Comparison of ENCODE assay signal across 34 mouse cellular contexts in the genomic region with DNA sequence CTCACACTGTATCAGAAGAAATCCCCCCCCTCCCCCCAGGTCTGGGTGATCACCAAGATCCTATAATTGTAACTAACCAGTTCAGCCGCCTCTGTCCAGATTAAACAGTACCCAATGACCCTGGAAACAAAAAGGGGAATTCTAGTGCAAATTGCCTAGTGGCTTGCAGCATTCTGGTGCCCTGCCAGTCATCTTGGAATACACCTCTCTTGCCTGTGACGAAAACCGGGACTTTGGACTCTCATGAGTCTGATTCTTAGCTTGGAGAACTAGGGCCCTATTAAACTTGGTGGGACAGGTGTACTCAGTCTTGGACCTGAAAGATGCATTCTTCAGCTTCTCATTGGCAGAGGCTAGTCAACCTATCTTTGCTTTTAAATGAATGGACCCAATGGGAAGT. TPM values are rescaled to one million over a fixed set of nuclear protein-coding genes. Genes with fewer than 3 reads are reported as not detected.
DNase-seq lines count a peak whose midpoint lies in the region; ATAC-seq and TF ChIP-seq lines count a peak whose summit lies in the region.
"Had no signal": no experiment of that assay in that cellular context is flagged by ENCODE, and none has a peak within 500 bp of the region (broad histone marks: within the 10 kb centered on the region; RNA-seq: fewer than 3 reads in every experiment).

No protein-coding gene starts in this region.

- H3K4me1 ChIP-seq in intestine, embryonic 15.5 days (replicated peaks): no peaks in the 10 kb centered on the region
- no peaks in the 10 kb centered on the region for H3K4me1 ChIP-seq in intestine, postnatal 0 days (replicated peaks; ENCODE audit: control insufficient read depth, insufficient read depth, low read length)
- H3K4me1 ChIP-seq in kidney, postnatal 0 days (replicated peaks; ENCODE audit: insufficient read depth, low read length): no peaks in the 10 kb centered on the region
- H3K4me1 ChIP-seq: heart, embryonic 15.5 days; hindbrain, embryonic 12.5 days; liver, embryonic 12.5 days; megakaryocyte, embryonic 14.5 days; neural tube, embryonic 13.5 days had no signal

- TF ChIP-seq CTCF in intestine, postnatal 0 days (IDR thresholded peaks at IDR 0.05; ENCODE audit: low read depth): no peak
- no peak for TF ChIP-seq CTCF in layer of hippocampus, adult 2 months (conservative IDR thresholded peaks at IDR 0.05)
- no peak for TF ChIP-seq CTCF in kidney, postnatal 0 days (IDR thresholded peaks at IDR 0.05; ENCODE audit: low read depth)

- H3K4me2 ChIP-seq in intestine, embryonic 15.5 days (replicated peaks): no peak overlapping the region
- H3K4me2 ChIP-seq in intestine, postnatal 0 days (replicated peaks; ENCODE audit: low read depth): no peak overlapping the region
- H3K4me2 ChIP-seq in kidney, postnatal 0 days (ENCODE audit: low read length): no peak overlapping the region
- H3K4me2 ChIP-seq: heart, embryonic 15.5 days; hindbrain, embryonic 12.5 days; liver, embryonic 12.5 days; midbrain, embryonic 12.5 days; neural tube, embryonic 13.5 days had no signal

- H3K27me3 ChIP-seq in intestine, embryonic 15.5 days (replicated peaks): no peaks in the 10 kb centered on the region
- H3K27me3 ChIP-seq in intestine, postnatal 0 days (replicated peaks; ENCODE audit: control insufficient read depth, insufficient read depth, low read length): no peaks in the 10 kb centered on the region
- no peaks in the 10 kb centered on the region for H3K27me3 ChIP-seq in kidney, postnatal 0 days (ENCODE audit: insufficient read depth, low read length)
- H3K27me3 ChIP-seq: heart, embryonic 15.5 days; hindbrain, embryonic 12.5 days; liver, embryonic 12.5 days; midbrain, embryonic 12.5 days; neural tube, embryonic 13.5 days had no signal

- DNase-seq in layer of hippocampus, adult 2 months (ENCODE audit: low spot score in 2 of 2): peak in 1 of 2 experiments; percentile 10
- DNase-seq in layer of hippocampus, adult 11-12 months (ENCODE audit: low spot score): no peak
- DNase-seq in kidney, postnatal 0 days (ENCODE audit: low spot score): no peak
- peak; percentile 82 to 84 for DNase-seq in kidney, postnatal 36 days
- DNase-seq in gastrocnemius, adult 8-10 months (ENCODE audit: low spot score in 2 of 2): no peak
- DNase-seq: cerebellum, adult 2 months; cerebellum, postnatal 14 days; gastrocnemius, postnatal 10 days; lung, adult 18-20 months; lung, postnatal 4 days; thymus, adult 2 months; thymus, postnatal 36 days had no signal

- no peaks in the 10 kb centered on the region for H3K9me3 ChIP-seq in intestine, embryonic 15.5 days
- H3K9me3 ChIP-seq in intestine, postnatal 0 days (ENCODE audit: control insufficient read depth): no peaks in the 10 kb centered on the region
- H3K9me3 ChIP-seq in kidney, postnatal 0 days (replicated peaks; ENCODE audit: low read length): no peaks in the 10 kb centered on the region
- H3K9me3 ChIP-seq: heart, embryonic 15.5 days; hindbrain, embryonic 12.5 days; liver, embryonic 12.5 days; megakaryocyte, embryonic 14.5 days; midbrain, embryonic 12.5 days; neural tube, embryonic 13.5 days had no signal

- 0 out of 2 replicates have a peak, but pooled peaks have one; percentile 28 for ATAC-seq in intestine, embryonic 15.5 days
- no peak for ATAC-seq in intestine, postnatal 0 days
- 0 out of 2 replicates have a peak, but pooled peaks have one; percentile 25 for ATAC-seq in kidney, postnatal 0 days (replicated peaks; ENCODE audit: low FRiP score, low read depth)
- ATAC-seq: activated CD4-positive, CD25-positive, alpha-beta regulatory T cell, adult 4 months; CD4-positive, CD25-positive, alpha-beta regulatory T cell, adult 4 months; forebrain, embryonic 16.5 days; hindbrain, postnatal 0 days; intestine, embryonic 16.5 days; liver, embryonic 12.5 days; lung, postnatal 0 days had no signal

- WGBS in intestine, embryonic 15.5 days: 76% methylated on average over 3 of the region's 3 CpGs
- WGBS in intestine, postnatal 0 days: 45% methylated on average over 3 of the region's 3 CpGs
- WGBS in kidney, postnatal 0 days: 76% methylated on average over 3 of the region's 3 CpGs

- no peak overlapping the region for H3K9ac ChIP-seq in intestine, embryonic 15.5 days
- no peak overlapping the region for H3K9ac ChIP-seq in intestine, postnatal 0 days (ENCODE audit: low read depth, low read length)
- no peak overlapping the region for H3K9ac ChIP-seq in kidney, postnatal 0 days (ENCODE audit: low read depth, low read length)
- H3K9ac ChIP-seq: heart, embryonic 15.5 days; hindbrain, embryonic 12.5 days; liver, embryonic 12.5 days; midbrain, embryonic 12.5 days; neural tube, embryonic 13.5 days had no signal

- no peaks in the 10 kb centered on the region for H3K36me3 ChIP-seq in intestine, embryonic 15.5 days
- H3K36me3 ChIP-seq in intestine, postnatal 0 days (ENCODE audit: control insufficient read depth, insufficient read depth): no peaks in the 10 kb centered on the region
- H3K36me3 ChIP-seq in kidney, postnatal 0 days (ENCODE audit: insufficient read depth, low read length): no peaks in the 10 kb centered on the region
- H3K36me3 ChIP-seq: heart, embryonic 15.5 days; hindbrain, embryonic 12.5 days; liver, embryonic 12.5 days; midbrain, embryonic 12.5 days; neural tube, embryonic 13.5 days had no signal

- no peak overlapping the region for H3K4me3 ChIP-seq in intestine, embryonic 15.5 days (replicated peaks)
- no peak overlapping the region for H3K4me3 ChIP-seq in intestine, postnatal 0 days (ENCODE audit: low read depth, low read length)
- H3K4me3 ChIP-seq in layer of hippocampus, adult 2 months: no peak overlapping the region
- H3K4me3 ChIP-seq in kidney, postnatal 0 days (replicated peaks; ENCODE audit: low read depth, low read length): no peak overlapping the region
- H3K4me3 ChIP-seq: erythroblast, embryonic 14.5 days; heart, embryonic 15.5 days; hindbrain, embryonic 12.5 days; liver, embryonic 12.5 days; megakaryocyte, embryonic 14.5 days; midbrain, embryonic 12.5 days; myocyte; neural tube, embryonic 13.5 days had no signal

- H3K27ac ChIP-seq in intestine, embryonic 15.5 days: no peak overlapping the region
- no peak overlapping the region for H3K27ac ChIP-seq in intestine, postnatal 0 days (ENCODE audit: low read depth, low read length)
- peak overlapping the region; percentile 89 for H3K27ac ChIP-seq in layer of hippocampus, adult 2 months
- H3K27ac ChIP-seq in kidney, postnatal 0 days: no peak overlapping the region
- H3K27ac ChIP-seq: heart, embryonic 15.5 days; hindbrain, embryonic 12.5 days; hindbrain, postnatal 0 days; liver, embryonic 12.5 days; midbrain, embryonic 12.5 days; neural tube, embryonic 13.5 days had no signal

RNA-seq across cellular contexts. Expression of gene Nat8f2, which starts 15.5 kb away (rescaled TPM):
- polyA plus RNA-seq in intestine, embryonic 15.5 days (2015; fragmentation: Nextera tagmentation; extraction: Ambion mirVana): 0.08 TPM in 1 of 2 replicates, not detected in the other
- 0.16 and 0.38 TPM in 2 replicates for polyA plus RNA-seq in intestine, postnatal 0 days (2015; fragmentation: Nextera tagmentation; extraction: Ambion mirVana)
- 1 to 10 TPM; 2.6 to 3.0 TPM for total RNA-seq in layer of hippocampus, adult 2 months (2021)
- polyA plus RNA-seq in kidney, postnatal 0 days (2015; fragmentation: Nextera tagmentation; extraction: Ambion mirVana): 2.2 and 2.6 TPM in 2 replicates
- total RNA-seq in gastrocnemius, adult 8-10 months (2022): under 1 TPM in 1 of 4 experiments, not detected in 3; 0.13 TPM
- total RNA-seq: heart, postnatal 25 days; hindbrain, postnatal 0 days; midbrain, postnatal 0 days had no signal
- polyA plus RNA-seq: activated CD4-positive, CD25-positive, alpha-beta regulatory T cell, adult 4 months; CD4-positive, CD25-positive, alpha-beta regulatory T cell, adult 4 months; embryonic facial prominence, embryonic 14.5 days; erythroblast, embryonic 14.5 days; forebrain, embryonic 11.5 days; forebrain, embryonic 16.5 days; heart, embryonic 15.5 days; hindbrain, embryonic 12.5 days; hindbrain, postnatal 0 days; intestine, embryonic 16.5 days; limb, embryonic 11.5 days; lung, postnatal 0 days; midbrain, embryonic 12.5 days; myocyte; neural tube, embryonic 13.5 days had no signal

RNA-seq across cellular contexts. Expression of gene Nat8, which starts 21.6 kb away (rescaled TPM):
- polyA plus RNA-seq in intestine, embryonic 15.5 days (2015; fragmentation: Nextera tagmentation; extraction: Ambion mirVana): 3.3 and 4.8 TPM in 2 replicates
- polyA plus RNA-seq in intestine, postnatal 0 days (2015; fragmentation: Nextera tagmentation; extraction: Ambion mirVana): 50.2 and 51.8 TPM in 2 replicates
- 1 to 10 TPM; 4.6 TPM for total RNA-seq in layer of hippocampus, adult 2 months (2021)
- 18.0 and 26.8 TPM in 2 replicates for polyA plus RNA-seq in kidney, postnatal 0 days (2015; fragmentation: Nextera tagmentation; extraction: Ambion mirVana)
- not detected for total RNA-seq in gastrocnemius, adult 8-10 months (2022)
- total RNA-seq: gastrocnemius, postnatal 10 days; heart, postnatal 25 days; hindbrain, postnatal 0 days had no signal
- polyA plus RNA-seq: activated CD4-positive, CD25-positive, alpha-beta regulatory T cell, adult 4 months; CD4-positive, CD25-positive, alpha-beta regulatory T cell, adult 4 months; embryonic facial prominence, embryonic 14.5 days; erythroblast, embryonic 14.5 days; forebrain, embryonic 11.5 days; forebrain, embryonic 16.5 days; heart, embryonic 15.5 days; hindbrain, embryonic 12.5 days; limb, embryonic 11.5 days; liver, embryonic 12.5 days; lung, postnatal 0 days; midbrain, embryonic 12.5 days; myocyte; neural tube, embryonic 13.5 days had no signal

RNA-seq across cellular contexts. Expression of gene Nat8f5, which starts 32.7 kb away (rescaled TPM):
- 0.16 and 0.29 TPM in 2 replicates for polyA plus RNA-seq in intestine, embryonic 15.5 days (2015; fragmentation: Nextera tagmentation; extraction: Ambion mirVana)
- polyA plus RNA-seq in intestine, postnatal 0 days (2015; fragmentation: Nextera tagmentation; extraction: Ambion mirVana): 7.7 and 10.7 TPM in 2 replicates
- total RNA-seq in layer of hippocampus, adult 2 months (2021): 1 to 10 TPM; 5.6 to 6.8 TPM
- 0.88 and 1.1 TPM in 2 replicates for polyA plus RNA-seq in kidney, postnatal 0 days (2015; fragmentation: Nextera tagmentation; extraction: Ambion mirVana)
- total RNA-seq in gastrocnemius, adult 8-10 months (2022): not detected
- total RNA-seq: heart, postnatal 25 days had no signal
- polyA plus RNA-seq: activated CD4-positive, CD25-positive, alpha-beta regulatory T cell, adult 4 months; CD4-positive, CD25-positive, alpha-beta regulatory T cell, adult 4 months; embryonic facial prominence, embryonic 14.5 days; erythroblast, embryonic 14.5 days; forebrain, embryonic 11.5 days; forebrain, embryonic 16.5 days; gonadal fat pad, adult 2 months; heart, embryonic 15.5 days; hindbrain, embryonic 12.5 days; limb, embryonic 11.5 days; liver, embryonic 12.5 days; lung, postnatal 0 days; midbrain, embryonic 12.5 days; myocyte had no signal

RNA-seq across cellular contexts. Expression of gene Nat8f6, which starts 32.7 kb away (rescaled TPM):
- not detected in 2 replicates for polyA plus RNA-seq in intestine, embryonic 15.5 days (2015; fragmentation: Nextera tagmentation; extraction: Ambion mirVana)
- polyA plus RNA-seq in intestine, postnatal 0 days (2015; fragmentation: Nextera tagmentation; extraction: Ambion mirVana): 0.18 TPM in 1 of 2 replicates, not detected in the other
- 1 to 10 TPM in 1 of 2 experiments, under 1 TPM in 1; 0.88 to 1.7 TPM for total RNA-seq in layer of hippocampus, adult 2 months (2021)
- polyA plus RNA-seq in kidney, postnatal 0 days (2015; fragmentation: Nextera tagmentation; extraction: Ambion mirVana): 0.14 and 0.64 TPM in 2 replicates
- total RNA-seq in gastrocnemius, adult 8-10 months (2022): not detected
- total RNA-seq: heart, postnatal 25 days; hindbrain, postnatal 0 days; midbrain, postnatal 0 days had no signal
- polyA plus RNA-seq: activated CD4-positive, CD25-positive, alpha-beta regulatory T cell, adult 4 months; CD4-positive, CD25-positive, alpha-beta regulatory T cell, adult 4 months; embryonic facial prominence, embryonic 14.5 days; erythroblast, embryonic 14.5 days; forebrain, embryonic 11.5 days; forebrain, embryonic 16.5 days; gonadal fat pad, adult 2 months; heart, embryonic 15.5 days; hindbrain, embryonic 12.5 days; hindbrain, postnatal 0 days; intestine, embryonic 16.5 days; limb, embryonic 11.5 days; liver, embryonic 12.5 days; lung, postnatal 0 days; midbrain, embryonic 12.5 days; midbrain, postnatal 0 days; myocyte; neural tube, embryonic 13.5 days had no signal

RNA-seq across cellular contexts. Expression of gene Nat8f4, which starts 51.2 kb away (rescaled TPM):
- 4.5 and 5.0 TPM in 2 replicates for polyA plus RNA-seq in intestine, embryonic 15.5 days (2015; fragmentation: Nextera tagmentation; extraction: Ambion mirVana)
- polyA plus RNA-seq in intestine, postnatal 0 days (2015; fragmentation: Nextera tagmentation; extraction: Ambion mirVana): 38.7 and 41.4 TPM in 2 replicates
- 1 to 10 TPM; 7.7 to 7.9 TPM for total RNA-seq in layer of hippocampus, adult 2 months (2021)
- polyA plus RNA-seq in kidney, postnatal 0 days (2015; fragmentation: Nextera tagmentation; extraction: Ambion mirVana): 7.2 and 7.7 TPM in 2 replicates
- under 1 TPM in 1 of 4 experiments, not detected in 3; 0.13 TPM for total RNA-seq in gastrocnemius, adult 8-10 months (2022)
- polyA plus RNA-seq: erythroblast, embryonic 14.5 days had no signal

Comparison
In these comparisons a context has a peak if more than half of its experiments do, and no peak if none do; other contexts are left out.
1. DNase-seq: peak in kidney, postnatal 36 days (2 of 2); none in layer of hippocampus, adult 11-12 months (single experiment), kidney, postnatal 0 days (single experiment) and gastrocnemius, adult 8-10 months (0 of 2).